Mouse (Mus musculus) megakaryocyte, embryonic 14.5 days (primary cell): ENCODE measurements around the gene 9830107B12Rik.

Experiments
- FLI1 ChIP-seq: IDR thresholded peaks from 2 replicates; pipeline ENCODE4 v1.6.1; 2012; ENCODE audit warnings: low read length, inconsistent platforms, mixed read lengths
- GATA1 ChIP-seq: IDR thresholded peaks from 3 replicates; pipeline ENCODE4 v1.6.1; 2012; ENCODE audit warnings: mixed read lengths, low read length, inconsistent platforms, borderline replicate concordance

DNA sequence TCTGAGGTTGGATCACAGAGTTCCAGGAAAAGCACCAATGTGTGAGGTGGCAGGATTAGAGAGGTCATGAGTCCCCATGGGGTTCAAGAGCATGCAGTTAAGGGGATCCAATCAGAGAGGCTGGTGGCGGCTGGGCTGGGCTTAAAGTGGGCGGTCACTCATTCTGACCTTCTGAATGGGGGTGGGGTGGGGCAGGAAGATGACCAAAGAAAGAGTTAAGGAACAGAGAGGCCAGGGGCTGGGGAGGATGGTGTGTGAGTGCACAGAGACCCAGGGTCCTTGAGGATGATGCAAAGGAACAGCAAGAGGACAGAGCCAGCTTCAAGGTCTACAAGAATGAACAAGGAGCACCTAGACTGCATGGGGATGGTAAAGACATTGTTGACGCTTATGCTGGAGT lies 37.5 kb downstream of the 9830107B12Rik start:
- no peak for TF ChIP-seq GATA1
- TF ChIP-seq FLI1: no peak
